Mouse (Mus musculus) urinary bladder, postnatal 4 days (tissue): ENCODE results near the gene Prf1.

Experiments
- DNase-seq, 2 experiments: peaks; one replicate each; pipeline ENCODE4 v3.0.0; 2021 to 2022; ENCODE audit warnings: low spot score in 2 of 2

The Prf1 gene

GRCm38 (mm10) chr10:61297477-61297876 lies at the start of gene Prf1:
TSS of gene Prf1 (plus strand) at chr10:61297833.
- no peak for DNase-seq

GRCm38 (mm10) chr10:61248596-61249114 lies 49.0 kb upstream of the Prf1 start:
- no peak for DNase-seq

GRCm38 (mm10) chr10:61249951-61250350 lies 47.7 kb upstream of the Prf1 start:
- DNase-seq = no peak

- DNase-seq = no peak
Measured at GRCm38 (mm10) chr10:61254761-61255160, 42.9 kb upstream of the Prf1 start.

GRCm38 (mm10) chr10:61255190-61255589 lies 42.4 kb upstream of the Prf1 start:
- DNase-seq = no peak

- DNase-seq = no peak
Measured at GRCm38 (mm10) chr10:61256665-61257064, 41.0 kb upstream of the Prf1 start.

- DNase-seq = no peak
Measured at GRCm38 (mm10) chr10:61258131-61258530, 39.5 kb upstream of the Prf1 start.

- DNase-seq = no peak
Measured at GRCm38 (mm10) chr10:61261229-61262156, 36.1 kb upstream of the Prf1 start.

GRCm38 (mm10) chr10:61263606-61264005 lies 34.0 kb upstream of the Prf1 start:
- no peak for DNase-seq

- no peak for DNase-seq
Measured at GRCm38 (mm10) chr10:61267378-61267777, 30.3 kb upstream of the Prf1 start.

GRCm38 (mm10) chr10:61272089-61272626 lies 25.5 kb upstream of the Prf1 start:
- DNase-seq = no peak

GRCm38 (mm10) chr10:61272631-61273030 lies 25.0 kb upstream of the Prf1 start:
- DNase-seq = no peak

- peak in 1 of 2 experiments; percentile 44 for DNase-seq
Measured at GRCm38 (mm10) chr10:61273081-61273843, 24.4 kb upstream of the Prf1 start, which contains the start of gene Adamts14. TSS of gene Adamts14 (minus strand) at chr10:61273438.

- no peak for DNase-seq
Measured at GRCm38 (mm10) chr10:61273844-61274215, 23.8 kb upstream of the Prf1 start.

- no peak for DNase-seq
Measured at GRCm38 (mm10) chr10:61274532-61274931, 23.1 kb upstream of the Prf1 start.

- DNase-seq = no peak
Measured at GRCm38 (mm10) chr10:61275669-61276110, 21.9 kb upstream of the Prf1 start.

GRCm38 (mm10) chr10:61277051-61277450 lies 20.6 kb upstream of the Prf1 start:
- no peak for DNase-seq

GRCm38 (mm10) chr10:61277918-61278674 lies 19.5 kb upstream of the Prf1 start:
- DNase-seq = no peak

GRCm38 (mm10) chr10:61281115-61281514 lies 16.5 kb upstream of the Prf1 start:
- DNase-seq = no peak

GRCm38 (mm10) chr10:61284309-61284708 lies 13.3 kb upstream of the Prf1 start:
- DNase-seq = no peak

GRCm38 (mm10) chr10:61285271-61285670 lies 12.4 kb upstream of the Prf1 start:
- peak in 1 of 2 experiments; percentile 56 for DNase-seq
